Mouse (Mus musculus): ENCODE measurements around the gene Cnih3.

Gene Cnih3

GRCm38 (mm10) chr1:181407281-181407680 lies 54.9 kb downstream of the Cnih3 start:
- DNase-seq, result peak; percentile 88

- peak; percentile 59 for DNase-seq
Observed at GRCm38 (mm10) chr1:181408086-181408975, 55.9 kb downstream of the Cnih3 start.

GRCm38 (mm10) chr1:181409693-181410092 lies 57.3 kb downstream of the Cnih3 start:
- DNase-seq, result no peak

- DNase-seq, result no peak
Observed at GRCm38 (mm10) chr1:181410647-181411254, 58.3 kb downstream of the Cnih3 start.

GRCm38 (mm10) chr1:181414985-181415384 lies 62.6 kb downstream of the Cnih3 start:
- DNase-seq, result no peak

- no peak for DNase-seq
Observed at GRCm38 (mm10) chr1:181416841-181417240, 64.4 kb downstream of the Cnih3 start.

GRCm38 (mm10) chr1:181417937-181418523 lies 65.6 kb downstream of the Cnih3 start:
- DNase-seq, result no peak

GRCm38 (mm10) chr1:181420080-181420536 lies 67.7 kb downstream of the Cnih3 start:
- no peak for DNase-seq

- DNase-seq, result no peak
Observed at GRCm38 (mm10) chr1:181422796-181423195, 70.4 kb downstream of the Cnih3 start.

GRCm38 (mm10) chr1:181424922-181425321 lies 72.5 kb downstream of the Cnih3 start:
- no peak for DNase-seq

GRCm38 (mm10) chr1:181425388-181425787 lies 73.0 kb downstream of the Cnih3 start:
- no peak for DNase-seq

GRCm38 (mm10) chr1:181426406-181426805 lies 74.0 kb downstream of the Cnih3 start:
- DNase-seq, result no peak

- DNase-seq, result no peak
Observed at GRCm38 (mm10) chr1:181433263-181433662, 80.8 kb downstream of the Cnih3 start.

- DNase-seq, result no peak
Observed at GRCm38 (mm10) chr1:181435414-181435813, 83.0 kb downstream of the Cnih3 start.

GRCm38 (mm10) chr1:181440982-181441603 lies 88.7 kb downstream of the Cnih3 start:
- DNase-seq, result no peak

GRCm38 (mm10) chr1:181441654-181442241 lies 89.3 kb downstream of the Cnih3 start:
- DNase-seq, result no peak

- no peak for DNase-seq
Observed at GRCm38 (mm10) chr1:181445041-181445440, 92.6 kb downstream of the Cnih3 start.

- DNase-seq, result peak; percentile 91
Observed at GRCm38 (mm10) chr1:181445630-181446257, 93.3 kb downstream of the Cnih3 start.

- no peak for DNase-seq
Observed at GRCm38 (mm10) chr1:181446591-181447114, 94.2 kb downstream of the Cnih3 start.

- peak; percentile 30 for DNase-seq
Observed at GRCm38 (mm10) chr1:181447576-181447975, 95.1 kb downstream of the Cnih3 start.

GRCm38 (mm10) chr1:181448041-181448440 lies 95.6 kb downstream of the Cnih3 start:
- DNase-seq, result no peak

- no peak for DNase-seq
Observed at GRCm38 (mm10) chr1:181453106-181453505, 100.7 kb downstream of the Cnih3 start.
